Mouse (Mus musculus) cerebellum, postnatal 25 days (tissue): ENCODE measurements at regions not wholly inside any gene's neighbourhood (a gene's known extent, or its start where the extent isn't known, plus 50 kb on each side); places are given as distances from the start of the nearest gene placed in this dataset.
A peak's percentile ranks its signal among the peaks of the same experiment; 100 is the strongest.

Experiments
- DNase-seq, 2 experiments: peaks; one replicate each; pipeline ENCODE4 v3.0.0; 2021; ENCODE audit warnings: mixed read lengths in 2 of 2

DNA sequence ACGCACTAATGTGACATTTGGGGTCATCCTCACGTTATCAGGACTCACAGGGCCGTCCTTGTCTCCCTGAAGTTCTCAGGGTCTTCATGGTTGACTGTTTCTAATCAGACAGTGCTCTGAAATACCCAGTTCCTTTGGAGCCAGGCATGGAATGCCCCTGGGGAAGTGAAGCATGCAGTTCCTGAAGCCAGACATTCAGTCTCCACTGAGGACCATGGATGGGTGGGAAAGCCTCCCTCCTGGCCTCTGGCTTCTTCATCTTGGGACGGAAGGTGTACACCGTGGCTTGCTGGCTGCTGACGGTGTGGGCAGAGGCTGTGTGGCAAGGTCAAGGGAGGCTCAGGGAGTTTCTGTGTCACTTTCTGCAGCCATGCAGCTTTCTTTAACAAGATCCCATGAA lies 184.2 kb upstream of the Gm5148 start:
- no peak for DNase-seq

DNA sequence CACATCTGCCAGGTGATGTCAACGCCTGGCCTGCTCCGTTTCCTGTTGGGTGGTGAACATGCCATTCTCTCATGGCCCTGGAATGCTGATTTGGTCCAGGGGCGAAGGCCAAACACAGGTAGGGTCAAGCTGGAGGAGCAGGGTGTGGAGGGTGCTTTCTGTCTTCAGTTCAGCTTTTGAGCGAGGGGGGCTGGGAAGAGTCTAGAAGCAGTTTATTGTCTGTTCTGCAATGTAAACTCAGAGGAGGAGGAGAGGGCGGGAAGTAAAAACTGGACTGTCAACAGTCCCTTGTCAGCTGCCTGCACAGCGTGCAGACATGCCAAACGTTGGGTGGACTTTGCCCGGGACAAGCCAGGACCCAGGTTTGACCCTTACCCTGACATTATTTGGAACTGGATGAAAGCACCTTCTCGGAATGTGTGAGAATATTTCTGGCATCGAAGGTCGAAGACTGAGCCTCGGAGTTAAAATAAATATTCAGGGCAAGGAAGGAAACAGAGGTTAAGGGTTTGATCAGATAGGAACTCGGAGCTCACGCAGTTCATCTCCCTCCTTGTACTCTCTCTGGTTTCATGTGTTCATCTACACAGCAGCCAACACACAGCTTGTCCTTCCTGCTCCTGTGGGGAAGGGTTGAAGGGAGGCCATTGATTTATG lies 183.3 kb upstream of the Gm5148 start:
- DNase-seq = no peak

DNA sequence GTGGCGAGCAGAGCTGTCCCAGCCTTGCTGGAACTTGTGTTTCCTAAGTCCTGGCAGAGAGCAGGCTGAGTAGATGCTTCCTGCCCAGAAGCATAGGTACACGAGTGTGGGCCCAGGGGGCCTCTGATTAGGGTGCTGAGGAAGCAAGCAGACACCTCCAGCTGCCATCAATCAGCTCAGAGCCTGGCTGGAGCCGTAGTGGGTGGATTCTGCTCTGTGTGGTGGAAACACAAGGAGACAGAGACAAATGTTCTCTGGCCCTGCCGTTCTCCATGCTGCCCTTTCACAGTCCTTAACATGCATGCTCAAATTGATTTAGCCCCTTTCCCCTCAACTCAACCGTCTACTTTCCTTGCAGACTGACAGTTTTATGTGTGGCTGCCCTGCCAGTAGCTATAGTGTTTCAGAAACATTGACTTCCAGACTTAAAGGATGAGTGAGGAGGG lies 182.5 kb upstream of the Gm5148 start:
- no peak for DNase-seq

- DNase-seq = no peak
Observed at GRCm38 (mm10) chr3:37904188-37904587, 179.9 kb upstream of the Gm5148 start.

- no peak for DNase-seq
Observed at GRCm38 (mm10) chr3:37903482-37903881, 179.2 kb upstream of the Gm5148 start.

DNA sequence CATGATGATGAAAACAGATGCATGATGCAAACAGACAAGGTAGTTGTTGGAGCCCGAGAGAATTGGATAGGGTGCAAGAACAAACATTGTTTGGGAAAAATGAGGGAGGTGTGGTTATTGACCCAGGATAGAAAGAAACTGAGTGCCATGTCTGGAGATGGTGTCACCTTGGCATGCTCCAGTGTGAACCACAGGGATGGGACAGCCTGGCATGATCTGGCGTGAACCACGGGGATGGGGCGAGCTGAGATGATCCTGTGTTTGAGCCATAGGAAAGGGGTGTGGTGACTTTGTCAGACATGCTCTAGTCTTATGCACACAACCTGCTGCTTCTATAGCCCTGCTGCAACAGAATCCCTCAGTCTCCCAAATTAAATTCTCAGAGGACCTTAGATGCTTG lies 178.7 kb upstream of the Gm5148 start:
- DNase-seq = no peak

DNA sequence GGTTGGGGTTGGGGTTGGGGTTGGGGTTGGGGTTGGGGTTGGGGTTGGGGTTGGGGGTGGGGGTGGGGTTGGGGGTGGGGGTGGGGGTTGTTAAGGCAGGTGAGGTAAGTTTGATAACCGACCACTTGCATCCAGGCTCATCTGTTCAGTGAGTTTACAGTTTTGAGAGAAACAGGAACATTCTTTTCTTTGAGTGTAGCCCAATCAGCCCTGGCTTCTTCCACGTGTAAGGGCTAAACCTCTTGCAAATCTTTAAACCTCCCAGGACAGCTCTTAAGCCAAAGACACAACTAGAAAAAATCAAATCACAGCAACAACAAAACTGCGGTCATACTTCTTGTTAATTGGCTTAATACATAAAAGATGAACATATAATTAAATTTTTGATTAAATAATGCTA lies 173.1 kb upstream of the Gm5148 start:
- DNase-seq = no peak

GRCm38 (mm10) chr3:37896821-37897311 lies 172.6 kb upstream of the Gm5148 start:
- peak; percentile 7 to 19 for DNase-seq

DNA sequence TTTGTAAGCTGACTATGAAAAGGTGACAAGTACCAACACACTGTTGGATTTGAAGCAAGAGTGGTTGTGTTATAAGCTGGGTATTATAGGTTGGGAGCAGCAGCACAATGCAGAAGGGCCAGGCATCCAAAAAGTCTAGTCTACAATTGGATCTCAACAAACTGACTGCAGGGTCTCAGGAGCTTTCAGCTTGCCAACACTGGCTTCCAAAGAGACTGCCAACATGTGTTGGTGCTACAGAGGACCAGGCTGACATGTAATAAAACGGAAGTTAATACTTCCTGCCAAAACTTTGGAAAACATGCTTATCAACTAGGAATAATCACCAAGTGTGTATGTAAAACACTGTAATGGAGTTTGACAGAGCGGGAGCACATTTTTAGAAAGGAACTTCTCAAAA lies 170.3 kb upstream of the Gm5148 start:
- no peak for DNase-seq

DNA sequence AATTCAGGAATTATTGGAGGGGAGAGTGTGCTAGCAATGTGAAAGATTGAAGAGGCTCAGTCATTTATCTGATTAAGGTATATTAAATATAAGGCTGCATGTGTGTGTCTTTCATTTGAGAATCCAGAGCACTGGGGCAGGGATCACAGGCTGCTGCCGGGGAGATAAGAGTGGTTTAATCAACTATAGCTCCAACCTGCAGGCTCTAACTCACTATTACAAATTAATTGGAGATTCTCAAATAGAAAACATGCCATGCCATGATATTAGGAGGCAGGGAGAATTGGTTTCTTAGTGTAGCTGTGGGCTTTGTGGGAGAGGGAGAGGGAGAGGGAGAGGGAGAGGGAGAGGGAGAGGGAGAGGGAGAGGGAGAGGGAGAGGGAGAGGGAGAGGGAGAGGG lies 165.9 kb upstream of the Gm5148 start:
- no peak for DNase-seq

GRCm38 (mm10) chr3:37888455-37888854 lies 164.2 kb upstream of the Gm5148 start:
- DNase-seq = no peak

DNA sequence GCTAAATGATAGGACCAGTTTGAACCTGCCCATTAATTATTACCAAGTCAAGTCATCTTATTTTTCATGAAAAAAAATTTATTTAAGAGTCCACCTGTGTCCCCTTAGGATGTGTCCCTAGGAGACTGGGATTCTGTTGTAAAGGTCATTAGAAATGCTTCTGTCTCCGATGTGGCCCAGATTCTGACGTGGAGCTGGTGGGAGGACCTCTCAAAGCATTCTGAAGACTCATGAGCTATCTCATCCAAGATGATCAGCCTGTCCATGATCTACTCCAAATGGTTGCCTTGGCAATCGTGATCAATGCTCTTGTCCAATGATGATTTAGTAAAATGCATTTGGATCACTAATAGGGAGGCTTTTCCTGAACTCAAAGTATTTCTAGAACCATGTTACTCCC lies 163.4 kb upstream of the Gm5148 start:
- DNase-seq = no peak

- no peak for DNase-seq
Observed at GRCm38 (mm10) chr3:37886705-37887454, 162.6 kb upstream of the Gm5148 start.

GRCm38 (mm10) chr3:37885776-37886175 lies 161.5 kb upstream of the Gm5148 start:
- DNase-seq = no peak

DNA sequence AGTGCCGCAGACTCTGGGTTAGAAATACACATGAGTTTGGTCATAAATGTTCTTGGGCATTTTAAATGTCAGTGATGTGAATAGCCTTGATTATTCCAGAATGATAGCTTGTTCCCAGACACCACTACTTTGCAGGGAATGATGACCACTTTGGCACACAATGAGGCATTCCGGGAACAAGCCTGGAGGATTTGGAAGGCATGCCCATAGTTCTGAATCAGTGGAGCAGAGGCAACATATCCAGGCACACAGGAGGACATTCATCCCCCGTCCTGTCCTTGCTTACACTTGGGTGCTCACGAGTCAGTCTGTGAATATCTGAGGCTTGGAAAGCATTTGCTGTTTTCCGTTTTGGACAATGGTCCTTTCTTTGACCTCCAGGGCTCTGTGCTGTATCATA lies 158.1 kb upstream of the Gm5148 start:
- DNase-seq = no peak

- no peak for DNase-seq
Observed at GRCm38 (mm10) chr3:37881016-37881415, 156.7 kb upstream of the Gm5148 start.

DNA sequence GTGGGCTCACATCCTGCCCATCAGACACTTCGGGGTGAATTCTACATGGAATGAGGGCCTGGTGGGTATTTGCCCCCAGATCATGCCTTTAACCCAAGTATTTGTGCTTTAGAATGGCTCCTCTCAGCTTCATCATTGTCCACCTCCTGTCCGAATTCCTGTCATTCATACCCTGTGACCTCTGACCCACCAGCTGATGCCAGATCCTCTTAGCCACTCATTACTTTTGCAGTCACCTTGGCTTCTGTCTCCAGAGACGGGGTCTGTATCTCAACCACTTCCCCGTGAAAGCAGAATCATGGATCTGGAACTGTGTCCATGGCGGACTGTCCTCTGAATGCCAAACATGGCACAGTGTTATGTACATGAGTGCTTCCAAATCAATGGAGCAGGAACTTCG lies 154.8 kb upstream of the Gm5148 start:
- no peak for DNase-seq

- DNase-seq = no peak
Observed at GRCm38 (mm10) chr3:37876016-37876765, 151.9 kb upstream of the Gm5148 start.

GRCm38 (mm10) chr3:37875331-37876015 lies 151.2 kb upstream of the Gm5148 start:
- peak in 1 of 2 experiments; percentile 19 for DNase-seq

- no peak for DNase-seq
Observed at GRCm38 (mm10) chr3:37874864-37875263, 150.6 kb upstream of the Gm5148 start.

DNA sequence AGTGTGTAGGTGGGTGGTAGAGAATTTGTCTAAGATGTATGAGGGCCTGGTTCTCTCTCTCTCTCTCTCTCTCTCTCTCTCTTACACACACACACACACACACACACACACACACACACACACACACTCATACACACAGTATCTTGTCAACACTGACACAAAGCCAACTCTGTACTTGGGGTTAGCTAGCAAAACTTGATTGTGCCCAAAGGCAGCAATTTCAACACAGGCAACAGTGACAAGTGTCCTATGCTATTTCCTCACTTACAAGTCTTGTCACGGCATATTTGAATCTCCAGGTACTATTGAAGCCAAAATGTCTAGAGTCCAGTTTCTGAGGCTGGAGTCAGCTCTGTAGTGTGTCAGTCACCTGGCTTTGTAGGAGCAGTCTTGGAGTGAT lies 150.1 kb upstream of the Gm5148 start:
- no peak for DNase-seq

GRCm38 (mm10) chr3:37872329-37872728 lies 148.0 kb upstream of the Gm5148 start:
- no peak for DNase-seq

DNA sequence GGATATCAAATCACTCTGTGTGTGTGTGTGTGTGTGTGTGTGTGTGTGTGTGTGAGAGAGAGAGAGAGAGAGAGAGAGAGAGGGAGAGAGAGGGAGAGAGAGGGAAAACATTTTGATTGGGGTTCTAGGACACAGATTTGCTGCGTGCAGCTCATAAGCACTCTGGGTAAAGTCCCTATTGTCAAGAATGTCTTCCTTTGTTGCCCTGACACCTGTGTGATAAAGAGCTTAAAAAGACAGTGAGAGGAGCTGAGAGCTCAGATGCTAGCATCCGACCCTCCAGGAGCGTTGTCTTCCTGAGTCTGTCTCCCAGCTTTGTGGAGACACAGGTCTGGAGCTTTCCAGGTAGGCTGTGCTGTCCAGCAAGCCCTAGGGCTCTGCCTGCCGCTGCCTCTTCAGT lies 146.8 kb upstream of the Gm5148 start:
- no peak for DNase-seq
